8 mouse cellular contexts compared by ENCODE assay signal in genomic region chr5:142920311-142921073, GRCm38 (mm10). TPM values are rescaled to one million over a fixed set of nuclear protein-coding genes. Genes with fewer than 3 reads are reported as not detected.
A peak's percentile ranks its signal among the peaks of the same experiment; 100 is the strongest.
DNase-seq lines count a peak whose midpoint lies in the region; ATAC-seq and TF ChIP-seq lines count a peak whose summit lies in the region.

No protein-coding gene starts in this region.

- WGBS in intestine, embryonic 14.5 days = 46% methylated on average over 6 of the region's 8 CpGs

- in situ Hi-C loops in Patski (cut with MboI; ENCODE audit: low pct_unique_long_range_greater_than_20kb) = no loop called here

- CTCF ChIA-PET in Patski (lab: Charles Lee) = interaction anchor here (1.3 to 2.7 kb wide), 4 partner anchors 11 to 15 kb away, joined by 3 to 10 read pairs (median 4); no protein-coding TSS in a partner anchor

- TF ChIP-seq CTCF in Patski (IDR thresholded peaks at IDR 0.05) = no peak

- H3K4me1 ChIP-seq in intestine, embryonic 14.5 days (replicated peaks; ENCODE audit: control insufficient read depth, insufficient read depth, low read length) = no peaks in the 10 kb centered on the region

- no peaks in the 10 kb centered on the region for H3K36me3 ChIP-seq in intestine, embryonic 14.5 days (ENCODE audit: control insufficient read depth, insufficient read depth, low read length)

- ATAC-seq in Patski = peak; percentile 94
- ATAC-seq in erythroid progenitor cell, adult 5-6 weeks (replicated peaks; ENCODE audit: low FRiP score, poor library complexity, severe bottlenecking) = peak; percentile 96
- peak; percentile 88 for ATAC-seq in intestine, embryonic 14.5 days (replicated peaks; ENCODE audit: low FRiP score, low TSS enrichment, low read depth)

- H3K27ac ChIP-seq in intestine, embryonic 14.5 days (ENCODE audit: low read depth) = peak overlapping the region; percentile 51

- no peak overlapping the region for H3K9ac ChIP-seq in intestine, embryonic 14.5 days (ENCODE audit: low read length)

- no peaks in the 10 kb centered on the region for H3K27me3 ChIP-seq in Patski
- H3K27me3 ChIP-seq in intestine, embryonic 14.5 days (replicated peaks; ENCODE audit: control insufficient read depth, insufficient read depth, low read length) = no peaks in the 10 kb centered on the region

- POLR2A ChIA-PET in Patski (lab: Charles Lee) = interaction anchor here (0.7 to 1.3 kb wide), 3 partner anchors 11 to 98 kb away, joined by 3 to 9 read pairs (median 8); no protein-coding TSS in a partner anchor

- H3K4me3 ChIP-seq in intestine, embryonic 14.5 days (ENCODE audit: low read depth, low read length) = no peak overlapping the region

- H3K4me2 ChIP-seq in intestine, embryonic 14.5 days (ENCODE audit: low read length) = no peak overlapping the region; the same call in 1 of the 2 replicates

- DNase-seq in 3T3-L1 (ENCODE audit: low read depth, low spot score) (peak; percentile 100), Patski (ENCODE audit: low read depth, low spot score) (no peak)
- peak; percentile 74 for DNase-seq in intestine, embryonic 14.5 days (ENCODE audit: low spot score)
- peak; percentile 92 to 95 for DNase-seq in lung, adult 18-20 months
- DNase-seq in spleen, postnatal 4 days (ENCODE audit: low spot score in 2 of 2) = peak; percentile 90 to 92
- no peak for DNase-seq in layer of hippocampus, postnatal 25 days (ENCODE audit: extremely low spot score in 1 of 2, low spot score in 1 of 2)
- no peak for DNase-seq in cerebellum, adult 9-11 months

- no peaks in the 10 kb centered on the region for H3K9me3 ChIP-seq in intestine, embryonic 14.5 days (ENCODE audit: control insufficient read depth, low read length)

RNA-seq across cellular contexts. Expression of gene Actb, which starts 13.9 kb away (rescaled TPM):
- polyA plus RNA-seq in Patski (2021) = 2,926 TPM
- 4,902 and 5,552 TPM in 2 replicates for total RNA-seq in erythroid progenitor cell, adult 5-6 weeks (2015; ENCODE audit: low replicate concordance)
- total RNA-seq in erythroid progenitor cell, adult 5-6 weeks (2017; ENCODE audit: low replicate concordance) = 1,509 and 1,723 TPM in 2 replicates
- polyA plus RNA-seq in intestine, embryonic 14.5 days (2014; fragmentation: Nextera tagmentation; extraction: Ambion mirVana) = 15,561 and 16,510 TPM in 2 replicates
- total RNA-seq in layer of hippocampus, postnatal 25 days (2021) = 1,000 to 10,000 TPM; 3,553 to 3,743 TPM

RNA-seq across cellular contexts. Expression of gene Fbxl18, which starts 25.3 kb away (rescaled TPM):
- 11.1 TPM for polyA plus RNA-seq in Patski (2021)
- total RNA-seq in erythroid progenitor cell, adult 5-6 weeks (2015; ENCODE audit: low replicate concordance) = 0.42 and 4.0 TPM in 2 replicates
- total RNA-seq in erythroid progenitor cell, adult 5-6 weeks (2017; ENCODE audit: low replicate concordance) = 2.4 and 2.7 TPM in 2 replicates
- 10.3 and 10.8 TPM in 2 replicates for polyA plus RNA-seq in intestine, embryonic 14.5 days (2014; fragmentation: Nextera tagmentation; extraction: Ambion mirVana)
- total RNA-seq in layer of hippocampus, postnatal 25 days (2021) = 10 to 100 TPM; 37.4 to 40.0 TPM

RNA-seq across cellular contexts. Expression of gene Fscn1, which starts 39.7 kb away (rescaled TPM):
- 246 TPM for polyA plus RNA-seq in Patski (2021)
- total RNA-seq in erythroid progenitor cell, adult 5-6 weeks (2015; ENCODE audit: low replicate concordance) = 0.84 TPM in 1 of 2 replicates, not detected in the other
- 5.1 TPM in 1 of 2 replicates, not detected in the other for total RNA-seq in erythroid progenitor cell, adult 5-6 weeks (2017; ENCODE audit: low replicate concordance)
- polyA plus RNA-seq in intestine, embryonic 14.5 days (2014; fragmentation: Nextera tagmentation; extraction: Ambion mirVana) = 230 and 247 TPM in 2 replicates
- 100 to 1,000 TPM; 229 to 232 TPM for total RNA-seq in layer of hippocampus, postnatal 25 days (2021)

Comparison
In these comparisons a context has a peak if more than half of its experiments do, and no peak if none do; other contexts are left out.
1. DNase-seq: peak in 3T3-L1 (single experiment), intestine, embryonic 14.5 days (single experiment), lung, adult 18-20 months (2 of 2) and spleen, postnatal 4 days (2 of 2); none in Patski (single experiment), layer of hippocampus, postnatal 25 days (0 of 2) and cerebellum, adult 9-11 months (single experiment).
2. RNA of gene Fbxl18, which starts 25.3 kb away (total RNA-seq): 37.4 to 40.0 TPM in layer of hippocampus, postnatal 25 days; 0.42 to 4.0 TPM in erythroid progenitor cell, adult 5-6 weeks; every median in the first group is over 4 times any median in the second.
3. RNA of gene Fscn1, which starts 39.7 kb away (total RNA-seq): 229 to 232 TPM in layer of hippocampus, postnatal 25 days; 0.84 to 5.1 TPM in erythroid progenitor cell, adult 5-6 weeks; every median in the first group is over 10 times any median in the second.
4. Peak in every context shown above with its lines, with median percentiles within 50 percentile points of each other: ATAC-seq.